Mouse (Mus musculus): Measurements from ENCODE around the gene Eif2s3y. TPM values are rescaled to one million over a fixed set of nuclear protein-coding genes. Genes with fewer than 3 reads are reported as not detected.

Eif2s3y gene
- polyA plus RNA-seq (2012; rRNA removed) = 3.8 TPM in 1 of 2 replicates, not detected in the other

- Histone ChIP-seq H3K4me3 (ENCODE audit: low read depth, low read length) (peak within 1 kb of the TSS; percentile 99), H3K4me1 (ENCODE audit: control insufficient read depth, insufficient read depth, insufficient read length, low read length) (no peaks in the 10 kb centered on the region), H3K27ac (ENCODE audit: insufficient read depth, low read depth, low read length) (peak within 1 kb of the TSS; percentile 62), H3K36me3 (ENCODE audit: control insufficient read depth, insufficient read depth, low read length) (no peaks in the 10 kb centered on the region), H3K27me3 (ENCODE audit: control insufficient read depth, insufficient read depth, low read length) (no peaks in the 10 kb centered on the region)
- TF ChIP-seq CTCF (IDR thresholded peaks at IDR 0.05; ENCODE audit: extremely low read depth, insufficient read length, insufficient replicate concordance, low read depth, low read length) = no peak
- TF ChIP-seq POLR2A (IDR thresholded peaks at IDR 0.05; ENCODE audit: low read depth, low read length) = no peak
- WGBS = 52% methylated on average over 31 of the region's 31 CpGs
Observed at GRCm38 (mm10) chrY:1009882-1010751, at the start of gene Eif2s3y. Eif2s3y (plus strand) TSS chrY:1010543.

Other genes starting within 250 kb of the Eif2s3y start
- gene Zfy1, start 213.1 kb upstream of the Eif2s3y start, polyA plus RNA-seq (2012; rRNA removed) = not detected in 2 replicates
- gene Uba1y, start 191.9 kb upstream of the Eif2s3y start, polyA plus RNA-seq (2012; rRNA removed) = not detected in 2 replicates
- gene Kdm5d, start 112.8 kb upstream of the Eif2s3y start, polyA plus RNA-seq (2012; rRNA removed) = 4.5 TPM in 1 of 2 replicates, not detected in the other
- 1.1 TPM in 1 of 2 replicates, not detected in the other for gene Uty, start 235.2 kb downstream of the Eif2s3y start, polyA plus RNA-seq (2012; rRNA removed)